Mouse (Mus musculus) kidney, postnatal 10 days (tissue): ENCODE measurements around the gene Espn.
A peak's percentile ranks its signal among the peaks of the same experiment; 100 is the strongest.

Experiments
- DNase-seq: peaks from one replicate; pipeline ENCODE4 v3.0.0; 2021; ENCODE audit warnings: mixed read lengths

The Espn gene

DNA sequence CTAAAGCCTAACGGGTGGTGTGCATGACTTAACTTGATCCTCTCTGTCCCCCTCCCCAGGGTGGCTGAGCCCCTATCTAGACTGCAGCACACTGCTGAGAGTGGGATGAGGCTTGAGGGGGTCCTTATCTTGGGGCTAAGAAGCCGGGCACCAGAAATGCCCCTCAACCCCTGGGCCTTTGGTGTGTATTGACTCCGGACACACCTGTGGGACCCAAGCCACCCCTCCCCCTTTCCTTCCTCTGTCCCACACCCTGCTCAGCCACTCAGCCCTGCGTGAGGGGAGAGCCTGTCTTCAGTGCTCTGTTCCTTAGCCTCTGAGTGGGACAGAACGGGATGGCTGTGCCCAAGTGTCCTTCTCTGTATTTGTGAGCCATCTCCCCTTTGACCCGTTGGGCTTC, 55.2 kb downstream of the Espn start:
- DNase-seq: peak; percentile 60

DNA sequence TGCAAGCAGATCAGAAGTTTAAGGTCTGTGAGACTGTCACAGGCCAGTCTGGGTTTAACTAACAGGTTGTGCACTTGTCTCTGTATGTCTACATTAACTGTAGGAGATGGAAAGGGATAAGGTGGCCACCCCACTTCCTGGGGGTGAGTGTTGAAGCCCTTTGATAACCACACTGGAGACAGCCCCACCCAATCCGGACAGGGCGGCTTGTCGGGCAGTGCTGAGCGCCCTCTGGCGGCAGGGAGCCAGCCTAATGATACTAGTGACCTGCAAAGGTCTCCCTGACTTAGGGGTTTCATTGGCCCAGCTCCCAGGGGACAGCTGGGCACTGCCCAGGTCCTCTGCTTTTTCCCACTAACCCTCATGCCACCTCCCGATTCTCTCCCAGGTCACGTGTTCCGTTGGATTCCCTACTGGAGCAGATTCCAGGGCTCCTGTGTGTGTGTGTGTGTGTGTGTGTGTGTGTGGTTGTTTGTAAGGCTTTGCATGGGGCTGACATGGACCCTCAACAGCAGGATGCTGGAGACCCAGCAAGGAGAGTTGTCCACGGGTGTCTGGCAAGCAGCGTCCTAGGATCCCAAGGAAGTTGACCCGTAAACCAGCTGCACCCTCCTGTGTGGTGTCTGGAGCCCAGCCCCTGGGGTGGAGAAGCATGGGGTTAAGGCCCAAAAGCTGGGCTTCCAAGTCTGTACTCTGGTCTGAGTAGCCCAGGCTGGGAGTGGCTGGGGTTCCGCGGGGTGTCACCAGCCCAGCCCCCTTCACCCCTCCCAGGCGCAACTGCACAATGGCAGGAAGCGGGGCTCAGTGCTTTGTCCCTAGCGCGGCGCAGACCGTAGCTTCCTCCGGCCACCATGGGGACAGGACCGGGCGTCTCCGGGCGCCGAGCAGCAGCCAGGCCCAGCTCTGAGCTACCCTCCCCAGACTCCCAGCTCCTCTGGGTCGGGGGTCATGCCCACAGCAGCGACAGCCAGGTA, 55.9 kb downstream of the Espn start:
- DNase-seq: peak; percentile 92

DNA sequence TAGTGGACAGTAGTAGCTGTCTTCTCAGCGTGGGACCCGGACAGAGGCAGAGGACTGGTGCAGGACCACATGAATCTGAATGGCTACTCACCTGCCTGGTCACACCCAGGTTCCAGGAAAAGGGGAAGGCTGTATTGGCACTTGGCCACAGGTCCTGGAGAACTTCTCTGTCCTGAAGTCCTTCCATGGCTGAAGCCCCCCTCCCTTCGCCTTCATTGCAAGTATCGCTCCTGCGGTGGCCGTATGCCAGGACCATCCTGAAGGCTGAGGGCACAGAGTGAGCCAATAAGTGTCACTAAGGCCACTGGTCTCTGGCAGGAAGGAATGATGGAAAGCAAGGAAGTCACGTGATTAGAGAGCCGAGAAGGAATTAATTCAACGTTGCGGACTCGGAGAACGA, 57.9 kb downstream of the Espn start:
- no peak for DNase-seq

DNA sequence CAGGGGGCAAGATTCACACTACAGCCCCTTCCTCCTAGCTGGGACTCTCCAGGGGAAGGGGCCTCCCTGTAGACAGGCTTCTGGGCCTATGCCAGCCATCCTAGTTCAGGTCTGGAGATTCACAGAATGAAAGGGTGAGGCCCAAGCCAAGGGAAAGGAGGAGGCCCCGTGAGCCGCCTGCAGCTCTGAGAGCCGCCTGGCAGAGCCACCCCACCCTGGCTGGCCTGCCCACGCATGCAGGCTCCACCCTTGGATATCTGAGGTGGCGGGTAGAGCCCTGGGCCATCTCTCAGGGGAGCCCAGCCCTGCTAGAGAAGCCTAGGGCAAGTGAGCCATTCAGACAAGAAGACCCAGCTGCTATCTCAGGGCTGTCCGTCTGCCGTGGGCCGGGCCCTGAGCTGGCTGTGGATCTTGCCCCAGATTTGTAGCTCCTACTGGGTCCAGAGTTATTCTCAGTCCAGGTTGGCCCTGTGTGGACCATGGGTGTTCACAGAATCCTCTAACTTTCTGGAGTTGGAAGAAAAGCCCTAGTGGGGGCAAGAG, 59.3 kb downstream of the Espn start:
- DNase-seq: no peak

DNA sequence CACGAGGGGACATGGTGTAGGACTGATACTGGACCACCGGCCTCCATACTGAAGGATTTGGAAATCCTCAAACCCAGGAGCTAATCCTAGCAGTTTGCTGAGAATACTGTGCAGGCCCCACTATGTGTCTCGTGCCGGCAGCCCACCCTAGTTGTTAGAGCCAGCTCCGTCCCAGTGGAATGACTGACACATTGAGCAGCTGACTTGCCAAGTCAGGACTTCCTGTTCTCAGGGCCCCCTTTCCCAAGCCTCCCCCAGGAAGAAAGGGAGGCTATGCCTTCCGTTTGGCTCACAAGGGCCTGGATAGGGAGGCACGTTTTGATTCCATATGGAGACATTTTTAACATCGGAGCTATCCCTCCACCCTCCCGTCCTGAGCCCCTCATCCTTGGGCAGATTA, 62.0 kb downstream of the Espn start:
- DNase-seq: no peak

DNA sequence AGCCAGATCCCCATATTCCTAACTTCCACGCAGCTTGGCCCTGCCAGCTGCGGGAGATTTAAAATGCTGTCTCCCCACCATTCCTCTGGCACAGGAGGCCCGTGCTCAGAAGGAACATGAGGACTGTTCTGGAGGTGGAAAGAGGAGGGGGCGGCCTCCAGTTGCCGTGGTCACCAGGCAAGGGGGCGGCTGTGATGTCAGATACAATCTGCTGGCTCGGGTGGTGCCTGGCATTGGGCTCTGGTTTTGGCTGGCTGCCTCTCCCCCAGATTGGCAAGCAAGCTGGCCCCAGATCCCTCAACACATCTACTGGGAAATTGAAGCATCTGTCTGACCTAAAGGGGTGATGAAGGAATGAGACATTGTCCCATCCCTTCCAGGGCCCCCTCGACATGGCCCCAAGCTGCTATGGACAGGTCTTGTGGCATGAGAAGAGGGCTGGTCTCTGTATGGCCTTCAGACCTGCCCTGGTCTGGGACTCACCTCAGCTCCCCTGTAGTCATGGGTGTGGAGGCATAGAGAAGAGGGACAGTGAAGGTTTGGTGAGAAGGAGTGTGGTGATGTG, 63.5 kb downstream of the Espn start:
- DNase-seq: no peak

DNA sequence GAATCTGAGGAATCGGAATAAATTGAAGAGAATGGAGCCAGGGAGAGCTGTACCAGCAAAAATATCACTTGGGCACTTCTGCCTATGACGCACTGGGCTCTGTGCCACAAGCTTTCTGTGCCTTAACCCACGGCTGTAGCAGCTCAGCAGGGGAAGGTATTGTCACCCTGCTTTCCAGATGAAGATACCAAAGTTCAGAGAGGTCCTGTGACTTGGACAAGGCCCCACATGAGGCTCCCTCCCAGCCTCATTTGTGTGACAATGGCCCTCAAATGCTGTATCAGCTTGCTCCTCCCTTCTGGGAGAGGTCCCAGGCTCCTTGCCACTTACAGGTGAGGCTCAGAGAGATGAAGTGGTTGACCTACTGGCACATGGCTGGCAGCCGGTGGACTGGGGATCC, 64.0 kb downstream of the Espn start:
- no peak for DNase-seq

DNA sequence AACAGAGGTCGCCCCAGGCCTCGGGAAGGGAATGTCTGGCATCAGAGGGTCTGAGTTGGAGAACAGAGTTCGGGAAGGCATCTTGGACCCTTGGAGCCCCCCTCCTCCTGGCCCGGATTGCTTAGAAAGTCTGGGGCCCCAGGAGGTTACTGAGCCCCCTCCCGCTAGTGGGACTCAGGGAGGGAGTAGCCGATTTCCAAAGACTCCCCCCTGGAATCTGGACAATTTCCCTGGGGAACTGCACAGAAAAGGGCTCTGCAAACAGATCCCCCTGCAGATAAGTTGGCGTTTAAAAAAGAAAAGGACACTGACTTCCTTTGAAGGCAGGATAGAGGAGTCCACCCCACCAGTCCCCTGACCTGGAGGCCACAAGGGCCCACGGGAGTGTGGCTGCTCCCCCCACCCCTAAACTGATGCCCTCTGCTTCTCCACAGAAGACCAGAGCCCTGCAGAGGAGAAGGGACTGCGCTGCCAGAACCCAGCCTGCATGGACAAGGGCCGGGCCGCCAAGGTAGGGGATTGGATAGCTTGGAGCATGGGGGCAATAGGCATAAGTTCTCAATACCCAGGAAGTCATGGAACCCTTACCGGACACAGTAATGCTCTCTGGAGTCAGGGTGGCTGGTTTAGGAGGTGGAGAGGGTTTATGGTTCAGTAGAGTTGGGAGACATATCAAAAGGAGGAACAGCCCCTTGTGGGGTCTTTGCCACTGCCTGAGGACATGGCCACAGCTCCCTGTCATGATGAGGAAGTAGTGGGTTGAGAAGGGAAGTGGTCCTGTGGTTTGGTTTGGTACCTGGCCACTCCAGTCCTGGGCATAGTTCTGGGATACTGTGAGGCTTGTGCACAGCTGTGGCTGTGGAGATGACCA, 64.7 kb downstream of the Espn start:
- no peak for DNase-seq

DNA sequence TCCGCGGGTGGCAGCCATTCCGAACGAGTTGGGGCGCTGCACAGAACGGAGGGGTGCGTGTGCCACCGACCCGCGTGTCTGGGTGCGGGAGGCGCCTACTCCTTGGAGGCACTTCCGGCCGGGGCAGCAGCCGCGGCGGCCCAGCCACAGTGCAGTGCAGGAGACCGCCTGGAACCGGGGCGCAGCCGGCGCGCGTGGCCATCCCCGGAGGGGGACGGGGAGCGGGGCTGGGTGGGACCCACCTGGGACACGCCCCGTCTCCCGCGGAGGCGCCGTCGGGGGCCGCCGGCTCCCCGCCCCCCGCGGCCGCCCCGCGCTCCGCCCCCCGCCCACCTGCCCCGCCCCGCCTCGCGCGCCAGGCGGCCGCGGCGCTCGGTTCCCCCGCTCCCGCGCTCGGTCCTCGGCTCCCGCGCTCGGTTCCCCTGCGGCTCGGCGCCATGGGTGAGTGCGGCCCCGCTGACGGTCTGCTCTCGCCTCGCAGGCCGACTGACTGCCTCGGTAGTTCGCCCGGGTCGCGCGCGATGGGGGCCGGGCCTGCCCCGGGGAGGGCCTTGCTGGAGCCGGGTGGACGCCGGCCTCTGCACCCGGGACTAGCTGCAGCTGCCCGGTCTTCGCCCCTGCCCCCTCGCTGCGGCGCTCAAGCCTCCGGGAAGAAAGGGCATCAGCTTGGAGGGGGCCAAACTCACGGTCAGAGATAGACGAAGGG, 65.5 kb downstream of the Espn start:
- peak; percentile 82 for DNase-seq

DNA sequence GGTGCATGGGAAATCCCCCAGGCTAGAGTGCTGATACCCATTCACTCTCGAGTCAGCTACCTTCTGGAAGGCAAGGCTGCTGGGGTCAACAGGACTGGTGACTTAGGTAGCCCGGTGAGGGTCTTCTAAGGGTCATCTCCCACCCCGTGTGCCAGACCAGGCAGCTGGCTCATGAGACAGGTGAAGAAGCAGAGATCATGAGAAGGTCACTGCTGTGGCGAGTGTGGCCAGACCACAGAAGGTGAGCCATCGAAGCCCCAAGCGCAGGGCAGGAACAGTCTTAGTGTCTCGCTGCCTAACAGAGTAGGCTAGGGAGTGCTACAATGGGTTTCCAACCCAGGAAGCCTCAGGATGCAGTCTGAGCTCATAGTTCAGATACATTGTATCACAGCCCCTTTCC, 67.6 kb downstream of the Espn start:
- no peak for DNase-seq

DNA sequence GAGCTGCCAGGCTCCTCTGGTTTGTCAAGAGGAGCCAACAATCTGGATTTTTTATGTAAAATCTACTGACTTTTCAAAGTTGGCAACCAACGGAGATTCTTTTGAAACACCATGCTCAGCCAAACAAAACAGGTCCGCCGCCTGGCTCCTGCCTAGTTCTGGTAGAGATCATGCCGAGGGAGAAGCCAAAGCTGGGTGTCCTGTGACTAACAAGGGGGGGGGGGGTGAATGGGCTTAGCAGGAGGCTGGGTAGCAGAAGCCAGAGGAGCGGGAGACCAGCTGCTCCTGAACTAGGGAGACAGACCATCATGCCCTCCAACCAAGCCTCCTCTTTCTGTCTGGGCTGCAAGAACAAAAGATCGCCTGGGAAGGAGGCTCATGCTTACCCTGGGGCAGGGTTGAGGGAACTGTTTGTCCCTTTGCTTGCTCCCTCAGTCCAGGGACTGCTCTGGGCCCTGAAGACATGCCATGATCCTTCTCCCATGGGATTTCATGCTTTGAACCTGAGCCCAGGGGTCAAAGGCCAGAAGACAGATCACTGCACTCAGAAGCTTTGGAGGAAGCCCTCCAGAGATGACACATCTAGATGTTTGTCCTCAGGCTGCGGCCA, 68.5 kb downstream of the Espn start:
- no peak for DNase-seq

DNA sequence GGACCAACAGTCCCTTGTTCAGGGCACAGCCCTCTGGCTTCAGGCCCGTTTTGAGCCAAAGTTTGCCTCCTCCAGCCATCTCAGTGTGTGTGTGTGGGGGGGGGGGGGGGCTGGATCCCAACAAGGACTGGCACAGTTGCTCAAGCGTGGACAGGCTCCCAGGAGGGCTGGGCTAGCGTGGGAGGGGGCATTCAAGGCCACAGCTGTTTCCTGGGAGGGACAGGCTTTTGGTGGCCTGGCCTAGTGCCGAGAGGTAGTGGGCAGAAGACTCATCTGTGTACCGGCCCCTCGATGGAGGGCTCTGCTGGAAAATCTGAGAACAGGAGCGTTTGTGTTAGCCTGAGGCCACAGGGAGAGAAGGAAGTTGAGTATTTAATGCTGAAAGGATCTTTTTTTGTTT, 72.2 kb downstream of the Espn start:
- DNase-seq: no peak

DNA sequence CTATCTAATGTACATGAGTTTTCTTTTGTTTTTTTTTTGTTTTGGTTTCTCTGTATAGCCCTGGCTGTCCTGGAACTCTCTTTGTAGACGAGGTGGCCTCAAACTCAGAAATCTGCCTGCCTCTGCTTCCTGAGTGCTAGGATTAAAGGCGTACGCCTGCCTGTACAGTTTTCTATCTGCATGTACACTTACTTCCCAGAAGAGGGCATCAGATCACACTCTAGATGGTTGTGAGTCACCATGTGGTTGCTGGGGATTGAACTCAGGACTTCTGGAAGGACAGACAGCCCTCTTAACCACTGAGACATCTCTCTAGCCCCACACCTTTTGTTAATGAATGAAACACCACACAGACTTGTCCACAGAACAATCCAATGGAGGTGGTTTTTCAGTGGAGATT, 72.9 kb downstream of the Espn start:
- DNase-seq: no peak

DNA sequence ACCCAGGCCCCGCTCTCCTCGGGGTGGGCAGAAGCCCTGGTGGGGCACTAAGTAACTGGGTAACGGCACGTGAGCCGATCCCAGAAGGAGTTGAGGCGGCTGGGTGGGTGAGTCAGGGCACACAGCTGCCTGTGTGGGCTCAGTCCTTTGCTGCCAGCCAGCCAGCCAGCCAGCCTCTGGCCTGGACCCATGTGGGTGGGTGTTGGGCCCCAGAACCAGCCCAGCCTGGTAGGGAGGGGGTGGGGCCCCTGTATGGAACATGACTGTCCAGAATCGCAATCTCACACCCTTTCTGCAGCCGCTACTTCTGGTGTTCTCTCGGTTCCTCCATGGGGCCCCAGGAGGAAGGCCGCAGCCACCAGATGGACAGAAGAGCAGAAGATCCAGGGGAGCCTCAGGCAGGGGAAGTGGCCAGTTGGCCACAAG, 74.1 kb downstream of the Espn start:
- no peak for DNase-seq

DNA sequence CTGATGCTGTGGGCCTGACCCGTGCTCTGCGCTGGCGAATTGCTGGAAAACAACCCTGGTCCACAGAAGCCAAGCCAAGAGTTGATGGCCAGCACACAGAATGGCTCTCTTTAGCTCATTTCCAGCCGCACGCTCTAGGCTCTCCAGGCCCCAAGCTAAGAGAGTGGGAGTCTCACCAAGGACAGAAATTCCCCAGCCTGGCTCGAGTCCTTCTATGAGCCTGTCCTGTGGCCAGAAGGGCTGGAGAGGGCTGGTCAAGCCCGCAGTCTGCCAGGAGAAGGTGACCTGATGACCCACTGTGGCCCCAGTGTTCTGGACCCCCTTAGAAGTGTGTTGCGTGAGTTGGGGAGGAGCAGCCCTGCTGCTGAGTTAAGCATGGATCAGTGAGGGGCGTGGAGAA, 75.0 kb downstream of the Espn start:
- no peak for DNase-seq

DNA sequence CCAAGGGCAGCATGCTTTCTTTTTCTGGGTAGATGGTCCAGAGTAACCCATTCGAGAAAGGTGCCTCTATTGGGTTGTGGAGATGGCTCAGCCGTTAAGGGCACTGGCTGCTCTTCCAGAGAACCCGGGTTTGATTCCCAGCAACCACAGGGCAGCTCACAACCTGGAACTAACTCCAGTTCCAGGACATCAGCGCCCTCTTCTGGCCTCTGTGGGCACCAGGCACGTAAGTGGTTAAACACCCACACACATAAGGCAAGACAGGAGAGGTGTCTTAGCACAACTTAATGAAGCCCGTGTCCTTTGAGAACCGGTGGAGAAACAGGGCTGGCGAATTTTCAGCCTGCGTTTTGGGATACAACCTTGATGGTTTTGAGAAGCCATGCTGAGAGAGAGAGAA, 77.6 kb downstream of the Espn start:
- DNase-seq: no peak

DNA sequence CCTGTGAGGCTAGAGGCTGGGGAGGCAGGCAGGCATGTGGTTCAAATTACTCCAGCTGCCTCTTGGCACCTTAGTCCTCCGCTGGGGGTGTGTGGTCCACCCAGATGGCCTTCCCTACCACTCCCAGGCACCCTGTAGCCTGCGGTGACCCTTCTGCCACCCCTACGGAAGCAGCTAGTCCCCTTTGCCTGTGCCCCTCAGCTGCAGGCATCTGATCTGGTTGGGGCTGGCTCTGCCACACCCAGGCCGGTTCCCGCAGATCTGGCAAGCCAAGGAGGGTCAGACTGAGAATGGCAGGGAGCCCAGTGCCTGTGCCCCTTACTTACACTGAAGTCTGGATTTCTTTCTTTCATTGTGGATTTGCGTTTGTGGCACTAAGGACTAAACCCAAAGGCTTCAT, 78.5 kb downstream of the Espn start:
- no peak for DNase-seq

DNA sequence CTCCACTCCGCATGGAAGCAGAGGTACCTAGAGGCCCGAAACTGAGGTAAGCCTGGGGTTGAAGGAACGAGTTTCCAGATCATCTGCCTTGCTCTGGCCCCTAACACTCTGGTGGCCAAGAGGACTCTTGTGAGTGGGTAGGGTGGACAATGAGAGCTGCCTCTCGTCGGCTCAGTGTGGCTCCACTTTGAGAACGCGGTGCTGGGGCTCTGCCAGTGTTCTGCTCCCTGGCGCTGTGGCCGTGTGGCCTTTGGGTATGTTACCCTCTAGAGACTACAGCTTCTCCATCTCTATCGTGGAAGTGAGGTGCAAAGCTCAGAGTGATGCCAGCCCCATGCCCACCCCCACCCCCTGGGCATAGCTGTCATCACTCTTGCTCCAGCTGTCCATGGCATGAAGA, 79.5 kb downstream of the Espn start:
- DNase-seq: no peak

DNA sequence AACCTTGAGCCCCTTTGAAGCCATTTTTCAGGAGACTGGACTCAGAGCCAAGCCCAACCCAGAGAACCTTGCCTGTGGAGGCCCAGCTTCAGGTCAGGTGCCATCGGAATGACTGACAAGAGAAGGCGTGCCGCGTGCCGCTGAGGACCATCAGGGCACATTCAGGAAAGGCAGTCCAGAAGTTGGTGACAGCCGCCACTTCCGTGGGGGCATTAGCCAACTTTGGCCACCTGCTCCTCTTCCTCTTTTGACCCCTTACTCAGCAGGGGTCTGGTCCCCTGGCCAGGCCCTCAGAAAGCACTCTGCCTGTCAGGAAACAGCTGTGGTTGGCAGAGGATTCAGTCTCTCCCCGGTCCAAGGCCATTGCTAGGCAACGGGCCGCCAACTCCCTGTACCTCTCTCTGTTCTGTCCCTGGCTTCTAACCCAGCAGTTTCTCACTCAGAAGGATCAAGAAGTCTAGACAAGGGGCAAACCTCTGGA, 80.0 kb downstream of the Espn start, which contains the start of gene Plekhg5:
Gene Plekhg5, plus strand, starts transcription at position 378 of the 481 bp plus-strand sequence.
- DNase-seq: peak; percentile 57

DNA sequence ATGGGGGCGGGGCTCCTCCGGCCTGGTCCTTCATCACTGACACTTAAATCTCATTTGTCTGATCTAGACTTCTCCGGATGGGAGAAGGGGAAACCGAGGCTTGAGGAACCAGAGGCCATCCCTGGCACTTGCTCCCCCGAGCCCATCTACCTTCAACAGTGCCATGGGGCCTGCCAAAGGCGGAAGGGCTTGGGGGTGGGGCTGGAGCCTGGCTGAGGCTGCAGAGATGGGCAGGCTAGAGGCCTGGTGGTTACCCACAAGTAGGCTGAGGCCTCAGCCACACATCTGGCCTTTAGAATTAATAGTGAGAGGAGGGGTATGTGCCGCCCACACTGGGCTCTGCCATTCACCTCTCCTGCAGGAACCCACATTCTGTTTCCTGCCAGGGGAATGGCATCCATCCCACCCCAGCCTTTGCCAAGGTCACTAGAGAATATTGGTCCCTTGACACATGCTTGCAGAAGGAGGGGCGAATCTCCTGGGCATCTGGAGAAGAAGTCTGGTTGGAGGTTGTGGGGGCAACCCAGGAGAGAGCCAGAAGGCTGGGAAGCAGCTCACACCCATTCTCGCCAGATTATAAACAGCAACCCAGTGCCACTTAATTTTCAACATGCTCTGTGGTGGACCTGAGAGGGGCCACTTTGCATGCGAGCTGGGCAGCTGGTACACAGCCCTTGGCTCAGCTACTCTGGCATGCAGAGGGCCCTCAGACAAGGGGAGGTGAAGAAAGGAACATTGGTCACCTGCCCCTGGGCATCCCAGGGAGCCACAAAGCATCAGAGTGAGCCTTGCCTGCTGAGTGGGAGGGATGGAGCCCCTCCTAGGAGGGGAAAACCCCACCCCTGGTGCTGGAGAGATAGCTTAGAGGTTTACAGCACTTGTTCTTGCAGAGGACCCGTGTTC, 81.4 kb downstream of the Espn start:
- DNase-seq: no peak
